Mouse (Mus musculus) midbrain, embryonic 12.5 days (tissue): Measurements from ENCODE around the gene Dcbld1. TPM values are rescaled to one million over a fixed set of nuclear protein-coding genes. Genes with fewer than 3 reads are reported as not detected.
A peak's percentile ranks its signal among the peaks of the same experiment; 100 is the strongest.
"Not testable (repeated sequence)": the region's sequence is repeated elsewhere in the genome, so short reads cannot be mapped to it uniquely, and the experiment has no call there.

ENCODE experiments used
- ATAC-seq: fragments of 200-750 bp; cut with Nextera tagmentation; 2 replicates; pipeline ENCODE4 v1.8.0; 2017; ENCODE audit warnings: low read depth, moderate TSS enrichment, moderate library complexity; ENCODE audit not compliant: low FRiP score
- H3K27ac ChIP-seq: fragments of 300-500 bp; sonication (generic); replicated peaks from 2 replicates; pipeline ENCODE4 v1.5.1; 2016; ENCODE audit warnings: mild to moderate bottlenecking
- H3K27me3 ChIP-seq: fragments of 300-500 bp; sonication (generic); 2 replicates; pipeline ENCODE4 v1.6.1; 2016; ENCODE audit warnings: mild to moderate bottlenecking
- H3K36me3 ChIP-seq: fragments of 300-500 bp; sonication (generic); 2 replicates; pipeline ENCODE4 v1.6.1; 2016
- H3K4me1 ChIP-seq: fragments of 300-500 bp; sonication (generic); 2 replicates; pipeline ENCODE4 v1.6.1; 2016
- H3K4me2 ChIP-seq: fragments of 300-500 bp; sonication (generic); replicated peaks from 2 replicates; pipeline ENCODE4 v1.6.1; 2016; ENCODE audit warnings: mild to moderate bottlenecking, moderate library complexity
- H3K4me3 ChIP-seq: fragments of 300-500 bp; sonication (generic); 2 replicates; pipeline ENCODE4 v1.5.1; 2016; ENCODE audit warnings: mild to moderate bottlenecking
- H3K9ac ChIP-seq: fragments of 300-500 bp; sonication (generic); replicated peaks from 2 replicates; pipeline ENCODE4 v1.6.1; 2016; ENCODE audit warnings: mild to moderate bottlenecking, moderate library complexity
- H3K9me3 ChIP-seq: fragments of 300-500 bp; sonication (generic); 2 replicates; pipeline ENCODE4 v1.6.1; 2016; ENCODE audit warnings: mild to moderate bottlenecking
- WGBS: fragments of 180-500 bp; shearing (Covaris S2); methylation state at CpG from one replicate; pipeline ENCODE4 v1.1.7; 2016; 5-methylcytosine and 5-hydroxymethylcytosine counted together
- polyA plus RNA-seq: library from polyadenylated mRNA; unstranded; fragments of >200 nt; fragmentation: Nextera tagmentation; extraction: Ambion mirVana; gene quantifications from 2 replicates; pipeline ENCODE4 v1.2.1, GENCODE M21; 2016

Gene Dcbld1
- polyA plus RNA-seq, 1 experiment from 2014 or later: 21.0 TPM

- no peak for ATAC-seq
- H3K4me1 ChIP-seq: peaks cover 22% of the 10 kb centered on the region
- H3K36me3 ChIP-seq: no peaks in the 10 kb centered on the region
- 89% methylated on average over 5 of the region's 5 CpGs for WGBS
- no peak overlapping the region for H3K4me2 ChIP-seq
- H3K9ac ChIP-seq: no peak overlapping the region
- H3K27ac ChIP-seq: no peak overlapping the region
- H3K9me3 ChIP-seq: no peaks in the 10 kb centered on the region
- H3K27me3 ChIP-seq: no peaks in the 10 kb centered on the region
- no peak overlapping the region for H3K4me3 ChIP-seq
Measured at GRCm38 (mm10) chr10:52271385-52271784, 38.0 kb downstream of the Dcbld1 start.

DNA sequence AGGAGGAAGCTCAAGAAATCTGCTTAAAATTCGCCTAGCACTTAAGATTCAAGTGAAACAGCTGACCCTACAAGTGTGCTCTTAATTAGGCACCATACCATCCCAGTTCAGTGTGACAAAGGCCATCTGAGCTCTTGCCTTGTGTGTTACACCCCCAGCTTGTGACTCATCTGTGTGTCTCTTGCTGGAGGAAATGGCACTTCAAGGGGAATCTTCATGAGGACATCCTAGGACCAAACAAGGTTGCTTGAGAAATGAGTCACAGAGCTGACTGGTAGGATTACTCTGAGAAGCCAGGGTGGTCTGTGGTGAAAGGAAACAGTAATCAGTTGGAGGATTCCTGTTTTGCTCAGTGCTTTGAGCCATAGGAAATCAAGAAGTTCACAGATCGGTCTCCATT is 39.6 kb downstream of the Dcbld1 start:
- Histone ChIP-seq H3K27me3 (no peaks in the 10 kb centered on the region), H3K4me3 (no peak overlapping the region), H3K4me1 (peaks cover 22% of the 10 kb centered on the region), H3K9ac (no peak overlapping the region), H3K27ac (no peak overlapping the region), H3K36me3 (no peaks in the 10 kb centered on the region), H3K4me2 (no peak overlapping the region), H3K9me3 (no peaks in the 10 kb centered on the region)
- 51% methylated on average over 2 of the region's 2 CpGs for WGBS
- ATAC-seq: no peak; the same call in 1 of the 2 replicates

- Histone ChIP-seq H3K4me2 (no peak overlapping the region), H3K27ac (peak overlapping the region; percentile 25; the same call in 1 of the 2 replicates), H3K36me3 (no peaks in the 10 kb centered on the region), H3K9me3 (no peaks in the 10 kb centered on the region), H3K27me3 (no peaks in the 10 kb centered on the region), H3K9ac (no peak overlapping the region), H3K4me3 (no peak overlapping the region), H3K4me1 (peaks cover 22% of the 10 kb centered on the region)
- peak; percentile 39; the same call in 1 of the 2 replicates for ATAC-seq
- WGBS: 15% methylated on average over 8 of the region's 8 CpGs
Measured at GRCm38 (mm10) chr10:52274001-52274909, 40.8 kb downstream of the Dcbld1 start.

GRCm38 (mm10) chr10:52274910-52275604 is 41.6 kb downstream of the Dcbld1 start:
- Histone ChIP-seq H3K9ac (no peak overlapping the region), H3K4me3 (no peak overlapping the region), H3K27ac (peak overlapping the region; percentile 25; the same call in 1 of the 2 replicates), H3K27me3 (no peaks in the 10 kb centered on the region), H3K36me3 (no peaks in the 10 kb centered on the region), H3K4me1 (peaks cover 22% of the 10 kb centered on the region), H3K9me3 (no peaks in the 10 kb centered on the region), H3K4me2 (no peak overlapping the region)
- ATAC-seq: no peak
- 39% methylated on average over 15 of the region's 15 CpGs for WGBS

- Histone ChIP-seq H3K9me3 (no peaks in the 10 kb centered on the region), H3K4me2 (no peak overlapping the region), H3K36me3 (no peaks in the 10 kb centered on the region), H3K27ac (no peak overlapping the region), H3K9ac (no peak overlapping the region), H3K4me1 (peaks cover 22% of the 10 kb centered on the region), H3K4me3 (no peak overlapping the region), H3K27me3 (no peaks in the 10 kb centered on the region)
- WGBS: 81% methylated on average over 3 of the region's 3 CpGs
- no peak for ATAC-seq
Measured at GRCm38 (mm10) chr10:52276579-52276978, 43.2 kb downstream of the Dcbld1 start.

DNA sequence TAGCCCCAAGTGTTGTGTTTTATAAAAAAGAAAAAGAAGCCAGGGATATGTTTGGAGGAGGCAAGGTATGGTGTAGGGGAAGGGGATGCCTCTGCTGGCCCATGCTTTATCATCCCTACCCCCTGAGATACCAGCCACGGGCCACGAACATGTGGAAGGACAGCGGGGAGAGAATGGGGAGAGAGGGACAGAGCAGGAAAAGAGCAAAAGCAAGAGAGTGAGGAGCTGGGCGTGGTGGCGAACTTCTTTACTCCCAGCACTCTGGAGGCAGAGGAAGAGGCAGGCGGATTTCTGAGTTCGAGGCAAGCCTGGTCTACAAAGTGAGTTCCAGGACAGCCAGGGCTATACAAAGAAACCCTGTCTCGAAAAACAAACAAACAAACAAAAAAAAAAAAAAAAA is 44.1 kb downstream of the Dcbld1 start:
- not testable (repeated sequence) for ATAC-seq, H3K36me3 ChIP-seq, H3K4me3 ChIP-seq, H3K27me3 ChIP-seq, H3K4me2 ChIP-seq, H3K9ac ChIP-seq, H3K9me3 ChIP-seq, H3K27ac ChIP-seq
- H3K4me1 ChIP-seq: peaks cover 19% of the 10 kb centered on the region
- 91% methylated on average over 8 of the region's 8 CpGs for WGBS

DNA sequence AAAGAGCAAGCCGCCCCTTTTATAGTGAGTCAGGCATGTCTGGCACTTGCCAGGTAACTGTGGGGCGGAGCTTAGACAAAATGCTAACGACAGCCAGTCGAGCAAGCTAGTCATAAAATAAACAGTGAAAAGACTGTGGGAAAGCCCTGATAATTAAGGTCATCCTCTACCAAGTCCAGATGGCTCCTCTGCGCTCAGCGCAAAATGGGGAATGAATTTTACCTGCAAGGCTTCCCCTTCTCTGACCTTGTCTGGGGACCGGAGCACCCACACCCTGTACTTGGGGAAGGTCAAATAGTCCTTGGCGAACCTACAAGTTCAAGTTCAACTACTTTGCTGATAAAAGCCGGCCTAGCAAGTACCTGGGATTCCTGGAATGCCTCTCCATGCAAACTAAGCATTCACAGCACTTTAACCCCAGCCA is 44.6 kb downstream of the Dcbld1 start:
- 90% methylated on average over 9 of the region's 9 CpGs for WGBS
- Histone ChIP-seq H3K27ac (no peak overlapping the region), H3K4me1 (peaks cover 14% of the 10 kb centered on the region), H3K9ac (no peak overlapping the region), H3K4me3 (no peak overlapping the region), H3K36me3 (no peaks in the 10 kb centered on the region), H3K4me2 (no peak overlapping the region), H3K27me3 (no peaks in the 10 kb centered on the region), H3K9me3 (no peaks in the 10 kb centered on the region)
- ATAC-seq: no peak

- Histone ChIP-seq H3K4me2 (no peak overlapping the region), H3K4me1 (peaks cover 13% of the 10 kb centered on the region), H3K27ac (no peak overlapping the region), H3K36me3 (no peaks in the 10 kb centered on the region), H3K9me3 (no peaks in the 10 kb centered on the region), H3K4me3 (no peak overlapping the region), H3K27me3 (no peaks in the 10 kb centered on the region), H3K9ac (no peak overlapping the region)
- no peak for ATAC-seq
- WGBS: 69% methylated on average over 3 of the region's 3 CpGs
Measured at GRCm38 (mm10) chr10:52278866-52279265, 45.4 kb downstream of the Dcbld1 start.

DNA sequence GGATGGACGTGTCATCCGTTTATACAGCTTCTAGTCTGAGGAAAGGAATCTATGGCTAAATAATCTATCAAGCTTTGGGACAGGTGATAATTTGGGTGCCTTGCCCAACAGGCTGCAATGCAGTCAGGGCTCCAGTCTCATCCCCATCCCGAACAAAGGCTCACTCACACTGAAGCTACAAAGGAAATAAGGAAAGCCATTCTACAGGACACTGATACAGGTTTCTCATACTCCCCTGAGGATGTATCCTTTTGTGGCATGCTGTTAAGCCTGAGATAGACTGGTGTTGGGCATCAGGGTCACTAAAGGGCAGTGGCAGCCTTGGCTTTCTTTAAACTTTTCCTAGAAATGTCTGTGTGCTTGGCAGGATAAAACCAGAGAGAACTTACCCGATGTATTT is 46.5 kb downstream of the Dcbld1 start:
- WGBS: 80% methylated on average over 4 of the region's 4 CpGs
- Histone ChIP-seq H3K4me2 (no peak overlapping the region), H3K27ac (no peak overlapping the region), H3K27me3 (no peaks in the 10 kb centered on the region), H3K9me3 (no peaks in the 10 kb centered on the region), H3K4me1 (peaks cover 3% of the 10 kb centered on the region; the same call in 1 of the 2 replicates), H3K36me3 (no peaks in the 10 kb centered on the region), H3K4me3 (no peak overlapping the region), H3K9ac (no peak overlapping the region)
- ATAC-seq: no peak

DNA sequence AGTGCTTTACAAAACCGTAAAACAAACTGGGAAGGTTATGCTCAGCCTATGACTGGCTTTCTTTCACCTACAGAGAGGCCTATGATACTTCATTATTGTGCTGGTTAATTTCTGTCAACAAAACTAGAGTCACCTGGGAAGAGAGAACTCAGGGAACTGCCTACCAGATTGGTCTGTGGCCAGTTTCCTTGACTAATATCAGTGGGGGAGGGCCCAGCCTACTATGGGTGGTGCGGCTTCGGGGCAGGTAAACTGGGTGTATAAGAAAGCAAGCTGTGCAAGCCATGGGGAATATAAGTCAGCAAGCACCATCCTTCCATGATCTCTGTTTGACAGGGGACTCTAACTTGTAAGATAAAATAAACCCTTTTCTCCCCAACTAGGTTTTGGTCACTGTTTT is 47.2 kb downstream of the Dcbld1 start:
- Histone ChIP-seq H3K4me3 (no peak overlapping the region), H3K4me2 (no peak overlapping the region), H3K4me1 (no peaks in the 10 kb centered on the region), H3K9me3 (no peaks in the 10 kb centered on the region), H3K27ac (no peak overlapping the region), H3K9ac (no peak overlapping the region), H3K36me3 (no peaks in the 10 kb centered on the region), H3K27me3 (no peaks in the 10 kb centered on the region)
- no peak for ATAC-seq
- WGBS: 95% methylated on average over 3 of the region's 3 CpGs

- H3K4me2 ChIP-seq: no peak overlapping the region
- no peaks in the 10 kb centered on the region for H3K4me1 ChIP-seq
- no peaks in the 10 kb centered on the region for H3K36me3 ChIP-seq
- no peaks in the 10 kb centered on the region for H3K9me3 ChIP-seq
- no peak for ATAC-seq
- H3K9ac ChIP-seq: no peak overlapping the region
- H3K27me3 ChIP-seq: no peaks in the 10 kb centered on the region
- H3K4me3 ChIP-seq: no peak overlapping the region
- H3K27ac ChIP-seq: no peak overlapping the region
Measured at GRCm38 (mm10) chr10:52281337-52281736, 47.9 kb downstream of the Dcbld1 start.

DNA sequence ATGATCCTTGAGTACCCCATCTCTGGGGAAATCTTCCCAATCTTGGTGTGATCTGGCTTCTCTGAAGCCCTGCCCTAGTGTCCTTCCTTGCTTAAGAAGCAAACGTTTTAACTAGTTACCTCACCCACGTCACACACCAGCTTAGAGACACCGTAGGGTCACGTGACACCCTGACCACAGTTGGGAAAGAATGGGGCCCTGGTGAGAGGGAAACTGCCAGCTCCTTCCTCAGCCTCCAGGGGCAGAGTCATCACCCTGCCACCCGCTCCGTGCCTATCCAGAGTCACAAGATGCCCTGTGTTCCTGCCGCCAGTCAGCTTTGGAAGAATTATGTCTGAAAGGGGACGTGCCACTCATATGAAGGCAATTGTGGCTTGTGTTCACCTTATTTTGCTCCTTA is 51.2 kb downstream of the Dcbld1 start:
- Histone ChIP-seq H3K27ac (no peak overlapping the region), H3K9ac (no peak overlapping the region), H3K4me2 (no peak overlapping the region), H3K36me3 (no peaks in the 10 kb centered on the region), H3K9me3 (no peaks in the 10 kb centered on the region), H3K4me1 (no peaks in the 10 kb centered on the region), H3K4me3 (no peak overlapping the region), H3K27me3 (no peaks in the 10 kb centered on the region)
- no peak for ATAC-seq
- 70% methylated on average over 8 of the region's 8 CpGs for WGBS
